Mouse (Mus musculus): ENCODE data around the gene Pnpla2. TPM values are rescaled to one million over a fixed set of nuclear protein-coding genes. Genes with fewer than 3 reads are reported as not detected.
"Not testable (repeated sequence)": the region's sequence is repeated elsewhere in the genome, so short reads cannot be mapped to it uniquely, and the experiment has no call there.

Gene Pnpla2
- polyA plus RNA-seq, 1 experiment from 2014 or later: 15.2 TPM

- Histone ChIP-seq H3K4me3 (peak overlapping the region; percentile 58), H3K27me3 (ENCODE audit: low read depth, poor library complexity, severe bottlenecking) (no peaks in the 10 kb centered on the region), H3K9me3 (replicated peaks) (no peaks in the 10 kb centered on the region), H3K4me1 (peaks cover 57% of the 10 kb centered on the region), H3K27ac (replicated peaks) (peak overlapping the region; percentile 85), H3K36me3 (peaks cover 52% of the 10 kb centered on the region)
- 96% methylated on average over 13 of the region's 13 CpGs for WGBS
- DNase-seq (ENCODE audit: low spot score): no peak
These were observed 12.8 kb upstream of the Pnpla2 start for GRCm38 (mm10) chr7:141442199-141442598.

- peak; percentile 60 for DNase-seq (ENCODE audit: low spot score)
- peaks cover 54% of the 10 kb centered on the region for H3K4me1 ChIP-seq
- H3K27me3 ChIP-seq (ENCODE audit: low read depth, poor library complexity, severe bottlenecking): no peaks in the 10 kb centered on the region
- peaks cover 44% of the 10 kb centered on the region for H3K36me3 ChIP-seq
- H3K4me3 ChIP-seq: peak overlapping the region; percentile 58
- 29% methylated on average over 12 of the region's 12 CpGs for WGBS
- no peaks in the 10 kb centered on the region for H3K9me3 ChIP-seq (replicated peaks)
- H3K27ac ChIP-seq (replicated peaks): peak overlapping the region; percentile 85
These were observed 11.7 kb upstream of the Pnpla2 start for GRCm38 (mm10) chr7:141443081-141443821.

- under 1% methylated on average over 25 of the region's 25 CpGs for WGBS
- peaks cover 44% of the 10 kb centered on the region for H3K36me3 ChIP-seq
- no peaks in the 10 kb centered on the region for H3K27me3 ChIP-seq (ENCODE audit: low read depth, poor library complexity, severe bottlenecking)
- H3K27ac ChIP-seq (replicated peaks): peak within 1 kb of the TSS; percentile 85
- H3K4me3 ChIP-seq: peak within 1 kb of the TSS; percentile 58
- no peaks in the 10 kb centered on the region for H3K9me3 ChIP-seq (replicated peaks)
- DNase-seq (ENCODE audit: low spot score): peak; percentile 79
- peaks cover 59% of the 10 kb centered on the region for H3K4me1 ChIP-seq
These were observed 11.2 kb upstream of the Pnpla2 start, which contains the start of gene Pidd1 for GRCm38 (mm10) chr7:141443828-141444237. Pidd1 (minus strand) TSS chr7:141444025.

- H3K9me3 ChIP-seq (replicated peaks); H3K27me3 ChIP-seq (ENCODE audit: low read depth, poor library complexity, severe bottlenecking); DNase-seq (ENCODE audit: low spot score); H3K27ac ChIP-seq (replicated peaks): not testable (repeated sequence)
- Histone ChIP-seq H3K4me1 (peaks cover 58% of the 10 kb centered on the region), H3K4me3 (peak overlapping the region; percentile 83; the same call in 1 of the 2 replicates), H3K36me3 (peaks cover 44% of the 10 kb centered on the region)
- 85% methylated on average over 3 of the region's 3 CpGs for WGBS
These were observed 8.6 kb upstream of the Pnpla2 start for GRCm38 (mm10) chr7:141446374-141446773.

GRCm38 (mm10) chr7:141447110-141447991 is 7.6 kb upstream of the Pnpla2 start, which contains the start of gene Rplp2:
Rplp2 (plus strand) TSS chr7:141447370.
- DNase-seq (ENCODE audit: low spot score): peak; percentile 95
- Histone ChIP-seq H3K4me3 (peak within 1 kb of the TSS; percentile 83), H3K27ac (replicated peaks) (peak within 1 kb of the TSS; percentile 94), H3K27me3 (ENCODE audit: low read depth, poor library complexity, severe bottlenecking) (no peaks in the 10 kb centered on the region), H3K9me3 (replicated peaks) (no peaks in the 10 kb centered on the region), H3K4me1 (peaks cover 48% of the 10 kb centered on the region), H3K36me3 (peaks cover 44% of the 10 kb centered on the region)
- under 1% methylated on average over 63 of the region's 63 CpGs for WGBS

GRCm38 (mm10) chr7:141451928-141452327 is 3.1 kb upstream of the Pnpla2 start:
- DNase-seq (ENCODE audit: low spot score): no peak
- no peaks in the 10 kb centered on the region for H3K9me3 ChIP-seq (replicated peaks)
- no peak overlapping the region for H3K27ac ChIP-seq (replicated peaks)
- H3K4me1 ChIP-seq: peaks cover 45% of the 10 kb centered on the region
- H3K36me3 ChIP-seq: peaks cover 43% of the 10 kb centered on the region
- peaks cover 9% of the 10 kb centered on the region for H3K27me3 ChIP-seq (ENCODE audit: low read depth, poor library complexity, severe bottlenecking)
- no peak overlapping the region for H3K4me3 ChIP-seq

GRCm38 (mm10) chr7:141453636-141454035 is 1.4 kb upstream of the Pnpla2 start:
- no peak overlapping the region for H3K27ac ChIP-seq (replicated peaks)
- H3K4me1 ChIP-seq: peaks cover 41% of the 10 kb centered on the region
- peaks cover 19% of the 10 kb centered on the region for H3K27me3 ChIP-seq (ENCODE audit: low read depth, poor library complexity, severe bottlenecking)
- H3K36me3 ChIP-seq: peaks cover 39% of the 10 kb centered on the region
- 86% methylated on average over 2 of the region's 2 CpGs for WGBS
- DNase-seq (ENCODE audit: low spot score): no peak
- no peak overlapping the region for H3K4me3 ChIP-seq
- no peaks in the 10 kb centered on the region for H3K9me3 ChIP-seq (replicated peaks)

GRCm38 (mm10) chr7:141455610-141456314 is 764 bp downstream of the Pnpla2 start:
- peaks cover 32% of the 10 kb centered on the region for H3K4me1 ChIP-seq
- H3K4me3 ChIP-seq: peak overlapping the region; percentile 76
- H3K9me3 ChIP-seq (replicated peaks): no peaks in the 10 kb centered on the region
- peaks cover 29% of the 10 kb centered on the region for H3K36me3 ChIP-seq
- peak; percentile 57 for DNase-seq (ENCODE audit: low spot score)
- peaks cover 39% of the 10 kb centered on the region for H3K27me3 ChIP-seq (ENCODE audit: low read depth, poor library complexity, severe bottlenecking)
- 1% methylated on average over 23 of the region's 23 CpGs for WGBS
- H3K27ac ChIP-seq (replicated peaks): peak overlapping the region; percentile 82

GRCm38 (mm10) chr7:141456739-141457138 is 1.7 kb downstream of the Pnpla2 start:
- peaks cover 49% of the 10 kb centered on the region for H3K27me3 ChIP-seq (ENCODE audit: low read depth, poor library complexity, severe bottlenecking)
- no peak for DNase-seq (ENCODE audit: low spot score)
- H3K4me3 ChIP-seq: peak overlapping the region; percentile 76; the same call in 1 of the 2 replicates
- peaks cover 19% of the 10 kb centered on the region for H3K36me3 ChIP-seq
- H3K9me3 ChIP-seq (replicated peaks): no peaks in the 10 kb centered on the region
- H3K27ac ChIP-seq (replicated peaks): no peak overlapping the region
- H3K4me1 ChIP-seq: peaks cover 36% of the 10 kb centered on the region
- 95% methylated on average over 6 of the region's 6 CpGs for WGBS

- H3K36me3 ChIP-seq: peaks cover 14% of the 10 kb centered on the region
- H3K4me3 ChIP-seq: no peak overlapping the region
- H3K9me3 ChIP-seq (replicated peaks): no peaks in the 10 kb centered on the region
- no peak overlapping the region for H3K27ac ChIP-seq (replicated peaks)
- H3K4me1 ChIP-seq: peaks cover 41% of the 10 kb centered on the region
- H3K27me3 ChIP-seq (ENCODE audit: low read depth, poor library complexity, severe bottlenecking): peaks cover 54% of the 10 kb centered on the region
- no peak for DNase-seq (ENCODE audit: low spot score)
- WGBS: 95% methylated on average over 14 of the region's 14 CpGs
These were observed 2.2 kb downstream of the Pnpla2 start for GRCm38 (mm10) chr7:141457236-141457635.

- 80% methylated on average over 15 of the region's 15 CpGs for WGBS
- H3K27me3 ChIP-seq (ENCODE audit: low read depth, poor library complexity, severe bottlenecking): peaks cover 63% of the 10 kb centered on the region
These were observed 3.1 kb downstream of the Pnpla2 start for GRCm38 (mm10) chr7:141457986-141458660.

GRCm38 (mm10) chr7:141458661-141459060 is 3.7 kb downstream of the Pnpla2 start:
- Histone ChIP-seq H3K27ac (replicated peaks) (no peak overlapping the region), H3K27me3 (ENCODE audit: low read depth, poor library complexity, severe bottlenecking) (peaks cover 68% of the 10 kb centered on the region), H3K36me3 (peaks cover 12% of the 10 kb centered on the region), H3K4me1 (peaks cover 44% of the 10 kb centered on the region), H3K4me3 (no peak overlapping the region), H3K9me3 (replicated peaks) (no peaks in the 10 kb centered on the region)
- 93% methylated on average over 11 of the region's 11 CpGs for WGBS
- DNase-seq (ENCODE audit: low spot score): no peak

More at GRCm38 (mm10) chr7:141457986-141458660, 3.1 kb downstream of the Pnpla2 start:
- H3K4me3 ChIP-seq: no peak overlapping the region
- H3K9me3 ChIP-seq (replicated peaks): no peaks in the 10 kb centered on the region
- peaks cover 12% of the 10 kb centered on the region for H3K36me3 ChIP-seq
- H3K27ac ChIP-seq (replicated peaks): no peak overlapping the region
- DNase-seq (ENCODE audit: low spot score): peak; percentile 55
- H3K4me1 ChIP-seq: peaks cover 44% of the 10 kb centered on the region

All from midbrain, embryonic 10.5 days (tissue).